Mouse (Mus musculus) frontal cortex, postnatal 10 days (tissue): Measurements from ENCODE around the gene Cd68.

ENCODE experiments used
- DNase-seq, 2 experiments: peaks; one replicate each; pipeline ENCODE4 v3.0.0; 2022; ENCODE audit warnings: low spot score in 2 of 2, mixed read lengths in 1 of 2

The Cd68 gene

GRCm38 (mm10) chr11:69670786-69671725 lies 5.1 kb upstream of the Cd68 start:
- peak; percentile 91 to 92 for DNase-seq

- no peak for DNase-seq
These were observed 682 bp upstream of the Cd68 start for GRCm38 (mm10) chr11:69666665-69667005.

- no peak for DNase-seq
These were observed 444 bp downstream of the Cd68 start for GRCm38 (mm10) chr11:69665457-69665960.

- DNase-seq = no peak
These were observed 1.1 kb downstream of the Cd68 start for GRCm38 (mm10) chr11:69664841-69665240.

- no peak for DNase-seq
These were observed 2.2 kb downstream of the Cd68 start for GRCm38 (mm10) chr11:69663795-69664194.

GRCm38 (mm10) chr11:69662967-69663671 lies 2.8 kb downstream of the Cd68 start:
- no peak for DNase-seq

GRCm38 (mm10) chr11:69662213-69662966 lies 3.6 kb downstream of the Cd68 start, which contains the start of gene Mpdu1:
Gene Mpdu1, minus strand, starts transcription at chr11:69662642.
- DNase-seq = peak; percentile 94

- no peak for DNase-seq
These were observed 4.6 kb downstream of the Cd68 start for GRCm38 (mm10) chr11:69661221-69661881.

GRCm38 (mm10) chr11:69657462-69657881 lies 8.5 kb downstream of the Cd68 start:
- DNase-seq = no peak

- DNase-seq = no peak
These were observed 9.1 kb downstream of the Cd68 start for GRCm38 (mm10) chr11:69656617-69657461.

- DNase-seq = no peak
These were observed 9.9 kb downstream of the Cd68 start for GRCm38 (mm10) chr11:69656065-69656455.

- DNase-seq = peak; percentile 48 to 68
These were observed 10.5 kb downstream of the Cd68 start, which contains the start of gene Sox15 for GRCm38 (mm10) chr11:69655264-69656064. Gene Sox15, plus strand, starts transcription at chr11:69655314.

GRCm38 (mm10) chr11:69654760-69655159 lies 11.2 kb downstream of the Cd68 start:
- DNase-seq = no peak

GRCm38 (mm10) chr11:69653399-69653798 lies 12.6 kb downstream of the Cd68 start:
- no peak for DNase-seq

GRCm38 (mm10) chr11:69645860-69646259 lies 20.1 kb downstream of the Cd68 start:
- no peak for DNase-seq

- no peak for DNase-seq
These were observed 30.5 kb downstream of the Cd68 start for GRCm38 (mm10) chr11:69635471-69635870.

GRCm38 (mm10) chr11:69633128-69633866 lies 32.7 kb downstream of the Cd68 start:
- peak in 1 of 2 experiments; percentile 57 for DNase-seq

GRCm38 (mm10) chr11:69632284-69633089 lies 33.5 kb downstream of the Cd68 start, which contains the start of gene Fxr2:
Gene Fxr2, plus strand, starts transcription at chr11:69632990.
- peak; percentile 100 for DNase-seq
